Mouse (Mus musculus) spleen, adult 2 months (tissue): Measurements from ENCODE around the gene Slc25a51. TPM values are rescaled to one million over a fixed set of nuclear protein-coding genes. Genes with fewer than 3 reads are reported as not detected.

Experiments used
- DNase-seq, 2 experiments: peaks; one replicate each; pipeline versions ENCODE4 v3.0.0 to v3.0.0-alpha.2; 2012 to 2021; ENCODE audit warnings: low spot score in 2 of 2, low read depth in 1 of 2
- H3K27ac ChIP-seq: fragments of 200-500 bp; 2 replicates; pipeline ENCODE4 v1.5.1; 2012; ENCODE audit warnings: low read length, inconsistent platforms; ENCODE audit not compliant: insufficient read depth
- H3K27me3 ChIP-seq: fragments of 200-500 bp; 2 replicates; pipeline ENCODE4 v1.6.1; 2012; ENCODE audit warnings: mild to moderate bottlenecking, moderate library complexity, low read length, inconsistent platforms; ENCODE audit not compliant: control insufficient read depth, insufficient read depth
- H3K36me3 ChIP-seq: fragments of 200-500 bp; 2 replicates; pipeline ENCODE4 v1.6.1; 2012; ENCODE audit warnings: mild to moderate bottlenecking, low read length, inconsistent platforms; ENCODE audit not compliant: control insufficient read depth, insufficient read depth
- H3K4me1 ChIP-seq: fragments of 200-500 bp; 2 replicates; pipeline ENCODE4 v1.6.1; 2011; ENCODE audit warnings: inconsistent platforms; ENCODE audit not compliant: control insufficient read depth, insufficient read depth, insufficient read length
- H3K4me3 ChIP-seq: fragments of 200-500 bp; 2 replicates; pipeline ENCODE4 v1.5.1; 2011; ENCODE audit warnings: mild to moderate bottlenecking, inconsistent platforms; ENCODE audit not compliant: insufficient read depth, insufficient read length; ENCODE audit errors: extremely low read depth
- CTCF ChIP-seq: fragments of 200-500 bp; IDR thresholded peaks from 2 replicates; pipeline ENCODE4 v1.5.1; 2011; ENCODE audit warnings: mild to moderate bottlenecking, inconsistent platforms; ENCODE audit not compliant: insufficient read depth, insufficient read length, insufficient replicate concordance; ENCODE audit errors: extremely low read depth
- POLR2A ChIP-seq: fragments of 200-500 bp; IDR thresholded peaks from 2 replicates; pipeline ENCODE4 v1.6.1; 2011; ENCODE audit warnings: low read depth, low read length, inconsistent platforms
- WGBS: fragments of 180-500 bp; shearing (Covaris S2); methylation state at CpG from one replicate; pipeline ENCODE4 v1.1.7; 2018; 5-methylcytosine and 5-hydroxymethylcytosine counted together
- polyA plus RNA-seq: library from polyadenylated mRNA; depleted of rRNA; stranded (reverse); fragments of >200 nt; gene quantifications from 2 replicates; pipeline ENCODE4 v1.2.3, GENCODE M21; 2012; rRNA removed

Gene Slc25a51
- polyA plus RNA-seq, result 85.6 and 116 TPM in 2 replicates

- Histone ChIP-seq H3K27ac (peak within 1 kb of the TSS; percentile 89), H3K4me1 (no peaks in the 10 kb centered on the region; the same call in 1 of the 2 replicates), H3K4me3 (peak within 1 kb of the TSS; percentile 94), H3K27me3 (no peaks in the 10 kb centered on the region), H3K36me3 (no peaks in the 10 kb centered on the region; the same call in 1 of the 2 replicates)
- WGBS, result under 1% methylated on average over 62 of the region's 67 CpGs
- DNase-seq, result peak; percentile 84 to 96
- TF ChIP-seq CTCF (no peak), POLR2A (peak; percentile 50)
These were observed at the start of gene Slc25a51 for GRCm38 (mm10) chr4:45408427-45409132. Slc25a51 (minus strand) TSS chr4:45408766.

- TF ChIP-seq POLR2A (no peak), CTCF (no peak)
- Histone ChIP-seq H3K4me1 (peaks cover 12% of the 10 kb centered on the region; the same call in 1 of the 2 replicates), H3K4me3 (no peak overlapping the region), H3K27ac (no peak overlapping the region), H3K36me3 (no peaks in the 10 kb centered on the region), H3K27me3 (no peaks in the 10 kb centered on the region)
- no peak for DNase-seq
- 91% methylated on average over 2 of the region's 2 CpGs for WGBS
These were observed 49.0 kb upstream of the Slc25a51 start for GRCm38 (mm10) chr4:45457543-45457942.

GRCm38 (mm10) chr4:45455001-45455400 lies 46.4 kb upstream of the Slc25a51 start:
- Histone ChIP-seq H3K4me1 (peaks cover 20% of the 10 kb centered on the region; the same call in 1 of the 2 replicates), H3K36me3 (no peaks in the 10 kb centered on the region), H3K4me3 (no peak overlapping the region), H3K27ac (no peak overlapping the region), H3K27me3 (no peaks in the 10 kb centered on the region)
- TF ChIP-seq CTCF, result no peak
- TF ChIP-seq POLR2A, result no peak
- no peak for DNase-seq
- 90% methylated on average over 4 of the region's 4 CpGs for WGBS

GRCm38 (mm10) chr4:45453271-45453851 lies 44.8 kb upstream of the Slc25a51 start:
- 36% methylated on average over 3 of the region's 3 CpGs for WGBS
- H3K27me3 ChIP-seq, result no peaks in the 10 kb centered on the region
- DNase-seq, result no peak
- H3K36me3 ChIP-seq, result no peaks in the 10 kb centered on the region
- H3K27ac ChIP-seq, result no peak overlapping the region
- no peak overlapping the region for H3K4me3 ChIP-seq
- TF ChIP-seq POLR2A (no peak), CTCF (no peak)
- peaks cover 20% of the 10 kb centered on the region; the same call in 1 of the 2 replicates for H3K4me1 ChIP-seq

GRCm38 (mm10) chr4:45452569-45453111 lies 44.1 kb upstream of the Slc25a51 start:
- TF ChIP-seq POLR2A, result no peak
- TF ChIP-seq CTCF, result no peak
- no peaks in the 10 kb centered on the region for H3K27me3 ChIP-seq
- DNase-seq, result no peak
- WGBS, result 63% methylated on average over 7 of the region's 7 CpGs
- no peak overlapping the region for H3K4me3 ChIP-seq
- peaks cover 20% of the 10 kb centered on the region; the same call in 1 of the 2 replicates for H3K4me1 ChIP-seq
- H3K27ac ChIP-seq, result peak overlapping the region; percentile 34; the same call in 1 of the 2 replicates
- no peaks in the 10 kb centered on the region for H3K36me3 ChIP-seq

GRCm38 (mm10) chr4:45449012-45449411 lies 40.4 kb upstream of the Slc25a51 start:
- no peaks in the 10 kb centered on the region for H3K36me3 ChIP-seq
- 86% methylated on average over 5 of the region's 5 CpGs for WGBS
- H3K27me3 ChIP-seq, result no peaks in the 10 kb centered on the region
- peaks cover 20% of the 10 kb centered on the region; the same call in 1 of the 2 replicates for H3K4me1 ChIP-seq
- no peak overlapping the region for H3K27ac ChIP-seq
- H3K4me3 ChIP-seq, result no peak overlapping the region
- TF ChIP-seq CTCF (no peak), POLR2A (no peak)
- DNase-seq, result no peak
